Mouse (Mus musculus): ENCODE measurements at regions not wholly inside any gene's neighbourhood (a gene's known extent, or its start where the extent isn't known, plus 50 kb on each side); places are given as distances from the start of the nearest gene placed in this dataset.
"Not testable (repeated sequence)": the region's sequence is repeated elsewhere in the genome, so short reads cannot be mapped to it uniquely, and the experiment has no call there.

DNA sequence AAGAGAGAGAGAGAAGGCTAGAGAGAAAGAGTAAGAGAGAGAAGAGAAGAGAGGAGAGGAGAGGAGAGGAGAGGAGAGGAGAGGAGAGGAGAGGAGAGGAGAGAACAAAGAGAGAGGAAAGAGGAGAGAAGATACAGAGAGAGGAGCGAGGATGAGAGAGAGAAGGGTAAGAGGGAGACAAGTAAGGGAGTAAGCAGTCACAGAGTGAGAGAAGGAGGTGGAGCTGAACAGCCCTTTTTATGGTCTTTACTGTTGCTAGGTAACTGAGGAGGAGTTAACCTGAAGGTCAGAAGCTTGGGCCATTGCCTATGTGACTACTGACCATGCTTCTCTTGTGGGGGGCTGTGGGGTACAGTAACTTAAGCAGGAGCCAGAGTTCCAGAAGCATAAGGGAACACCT lies 430.2 kb downstream of the 1190002N15Rik start:
- DNase-seq: not testable (repeated sequence)

DNA sequence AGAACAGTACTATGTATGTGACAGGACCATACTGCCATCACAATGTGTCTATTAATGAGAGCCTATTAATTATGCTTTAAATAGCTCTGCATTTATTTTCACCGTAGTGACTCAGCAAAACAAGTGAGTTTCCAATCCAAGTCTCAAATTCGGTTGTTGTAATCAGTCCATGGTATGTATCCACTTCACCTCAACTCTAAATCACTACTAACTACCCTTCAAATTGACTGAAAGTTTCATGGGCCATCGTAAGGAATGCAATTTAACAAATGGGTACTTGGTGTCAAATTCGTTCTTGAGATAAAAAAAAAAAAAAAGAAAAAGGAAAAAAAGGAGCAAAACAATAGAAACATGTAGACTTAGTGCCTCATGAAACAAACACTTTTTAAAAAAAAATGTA lies 433.2 kb downstream of the 1190002N15Rik start:
- DNase-seq: no peak

DNA sequence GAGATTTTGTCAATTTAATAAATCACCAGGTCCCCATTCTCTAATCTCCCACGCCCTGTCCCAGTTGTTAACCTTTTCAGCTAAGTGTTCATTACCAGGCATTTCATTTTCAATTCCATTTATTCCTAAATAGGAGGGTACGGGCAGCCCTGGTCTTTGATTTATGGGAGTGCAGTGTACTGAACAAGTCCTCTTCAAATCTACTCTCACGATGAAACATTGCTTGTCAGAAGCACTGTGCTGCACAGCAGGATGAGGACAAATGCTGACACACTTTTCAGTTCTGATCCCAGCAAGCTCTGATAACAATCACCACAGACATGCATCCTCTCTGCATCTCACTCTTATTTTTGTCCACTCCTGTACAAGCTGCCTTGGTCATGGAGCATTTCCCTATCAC lies 435.9 kb downstream of the 1190002N15Rik start:
- no peak for DNase-seq

DNA sequence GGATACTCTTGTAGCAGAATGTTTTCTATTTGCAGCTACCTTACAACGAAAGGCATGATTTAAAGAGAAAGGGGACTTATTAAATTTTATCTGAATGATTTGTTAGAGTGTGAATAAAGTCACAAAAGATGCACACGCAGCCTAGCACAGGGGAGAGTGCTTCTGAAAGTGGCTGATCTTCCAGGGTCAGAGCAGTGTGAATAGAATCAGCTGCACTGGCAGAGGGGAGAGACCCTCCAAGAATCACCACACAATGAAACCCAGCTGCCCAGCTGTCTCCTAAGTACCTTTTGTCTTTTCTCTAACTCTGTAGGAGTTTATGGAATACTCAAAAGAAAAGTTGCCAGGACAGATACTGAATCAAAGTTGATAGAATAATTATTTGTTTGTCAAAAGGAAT lies 443.1 kb downstream of the 1190002N15Rik start:
- DNase-seq: no peak

DNA sequence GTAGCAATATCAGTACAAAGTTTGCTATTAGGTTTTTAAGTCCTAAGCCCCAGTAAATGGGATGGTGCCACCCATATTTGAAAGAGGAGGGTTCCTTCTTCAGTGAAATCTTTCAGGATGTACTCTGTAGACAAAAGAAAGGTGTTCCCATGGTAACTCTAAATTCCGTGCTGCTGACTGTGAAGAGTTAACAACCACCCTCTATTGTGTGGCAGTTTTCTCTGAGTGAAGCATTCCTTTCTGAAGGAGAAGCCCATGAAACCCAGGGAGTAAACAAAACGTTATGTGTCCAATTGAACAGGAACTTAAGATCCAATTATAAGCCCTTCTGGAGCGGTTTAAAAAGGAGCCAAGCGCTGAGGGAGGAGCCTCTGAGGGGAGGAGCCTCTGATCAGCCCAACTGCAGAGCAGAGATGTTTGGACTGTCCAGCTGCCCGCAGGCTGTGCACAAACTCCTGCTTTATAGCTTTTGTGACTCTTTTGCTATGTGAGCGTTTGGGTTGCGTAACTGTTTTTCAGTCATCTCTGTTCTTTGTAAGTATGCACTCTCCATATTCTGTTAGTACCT lies 446.1 kb downstream of the 1190002N15Rik start:
- DNase-seq: peak; percentile 13

DNA sequence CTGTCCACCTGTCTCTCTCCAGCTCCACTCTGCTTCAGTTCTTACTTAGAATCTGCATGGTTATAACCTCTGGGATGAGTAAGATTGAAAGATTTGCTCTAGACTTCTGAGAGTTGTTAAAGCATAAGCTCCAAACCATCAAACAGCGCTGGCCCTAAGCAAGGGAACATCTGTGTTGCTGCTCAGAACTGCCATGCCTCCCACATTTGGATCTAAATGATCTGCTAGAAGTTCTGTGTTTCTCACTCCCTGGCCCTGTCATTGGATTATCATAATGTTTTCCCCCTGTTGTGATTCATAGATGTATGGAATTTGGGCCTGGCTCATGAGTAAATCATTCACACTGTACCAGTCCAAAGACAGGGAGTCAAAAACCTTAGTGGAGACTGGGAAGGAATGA lies 448.1 kb downstream of the 1190002N15Rik start:
- no peak for DNase-seq

DNA sequence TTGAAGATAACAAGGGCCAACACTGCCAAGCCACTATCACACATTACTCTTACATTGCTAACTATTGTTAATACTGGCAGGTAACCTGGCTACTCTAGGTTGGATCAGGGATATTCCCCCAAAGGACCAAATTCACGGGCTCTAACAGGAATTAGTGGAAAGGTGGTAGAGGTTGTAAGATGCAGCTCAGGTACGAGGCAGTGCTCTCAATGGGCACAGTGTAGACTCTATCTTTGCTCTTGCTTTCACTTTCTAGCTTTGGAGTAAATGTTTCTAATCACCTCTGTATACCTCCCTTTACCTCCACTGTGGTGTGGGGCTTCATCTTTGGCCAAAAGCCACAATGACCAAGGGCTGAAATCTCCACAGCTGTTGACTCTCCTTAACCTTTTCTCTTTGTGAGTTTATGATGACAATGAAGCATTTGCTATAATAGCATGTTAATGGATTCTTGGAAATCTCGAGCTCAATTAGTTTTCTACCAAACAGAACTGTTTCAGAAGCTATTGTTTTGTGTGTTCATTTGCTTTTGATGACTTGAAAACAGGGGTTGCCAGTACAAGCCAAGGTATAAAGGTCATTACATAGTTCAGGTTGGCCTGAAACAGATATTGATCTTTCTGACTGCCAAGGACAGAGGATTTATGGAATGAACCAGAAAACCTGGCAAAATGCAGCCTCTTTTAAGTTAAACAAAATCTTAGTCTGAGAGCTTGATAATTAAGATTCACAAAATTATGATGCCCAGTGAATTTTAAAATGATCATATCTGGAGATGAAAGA lies 454.1 kb downstream of the 1190002N15Rik start:
- DNase-seq: no peak

DNA sequence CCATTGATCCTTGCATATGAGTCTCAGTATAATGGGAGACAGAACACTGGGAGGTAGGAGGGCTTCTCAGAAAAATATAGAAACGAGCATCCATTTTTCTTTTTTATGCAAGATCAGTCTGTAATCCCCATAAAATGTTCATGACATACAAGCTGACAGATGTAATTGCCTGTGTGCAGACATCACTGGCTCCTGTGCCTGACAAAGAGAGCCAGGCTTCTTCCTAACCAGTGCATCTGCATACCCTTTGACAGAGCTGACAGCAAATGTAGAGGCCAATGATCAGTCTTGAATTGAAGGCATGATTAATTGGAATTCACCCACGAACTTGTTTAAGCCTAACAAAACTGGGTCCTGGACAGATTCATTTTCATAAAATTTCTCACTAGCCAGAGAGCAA lies 463.0 kb downstream of the 1190002N15Rik start:
- DNase-seq: no peak

DNA sequence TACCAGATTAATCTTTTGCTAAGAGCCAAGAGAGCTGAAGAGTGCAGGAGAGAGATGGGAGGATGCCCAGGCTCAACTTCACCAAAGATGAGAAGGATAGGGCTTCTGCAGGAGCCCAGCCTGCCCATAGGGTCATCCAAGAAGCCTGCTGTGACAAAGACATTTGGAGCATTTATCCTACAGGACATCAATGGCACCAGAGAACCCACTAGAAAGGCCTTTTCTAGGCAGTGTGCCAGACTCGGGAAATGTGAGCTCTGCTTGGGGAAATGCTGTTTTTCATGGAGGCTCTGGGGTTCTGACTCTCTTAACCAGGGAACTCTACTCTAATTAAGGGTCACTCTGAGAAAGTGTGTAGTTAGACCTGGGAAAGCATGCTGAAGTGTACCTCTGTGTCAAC lies 470.8 kb downstream of the 1190002N15Rik start:
- peak; percentile 6 for DNase-seq

DNA sequence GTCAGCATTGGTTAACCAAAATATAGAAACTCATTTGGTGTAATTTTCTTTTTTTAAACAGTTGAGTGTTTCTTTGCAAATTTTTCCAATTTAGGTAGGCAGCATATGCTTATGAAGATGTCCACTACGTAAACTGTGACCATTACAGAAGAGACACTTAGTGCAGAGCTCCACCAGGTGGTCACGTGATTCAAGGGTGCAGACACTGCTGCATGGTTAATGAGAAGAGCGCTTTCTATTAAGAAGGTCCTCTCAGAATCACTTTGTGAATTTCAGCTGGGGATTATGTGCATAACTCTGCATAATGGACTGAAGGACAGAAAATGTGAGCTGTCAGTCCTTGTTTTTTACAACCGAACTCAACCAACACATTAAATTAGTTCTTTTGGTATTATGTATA lies 484.7 kb downstream of the 1190002N15Rik start:
- DNase-seq: no peak

DNA sequence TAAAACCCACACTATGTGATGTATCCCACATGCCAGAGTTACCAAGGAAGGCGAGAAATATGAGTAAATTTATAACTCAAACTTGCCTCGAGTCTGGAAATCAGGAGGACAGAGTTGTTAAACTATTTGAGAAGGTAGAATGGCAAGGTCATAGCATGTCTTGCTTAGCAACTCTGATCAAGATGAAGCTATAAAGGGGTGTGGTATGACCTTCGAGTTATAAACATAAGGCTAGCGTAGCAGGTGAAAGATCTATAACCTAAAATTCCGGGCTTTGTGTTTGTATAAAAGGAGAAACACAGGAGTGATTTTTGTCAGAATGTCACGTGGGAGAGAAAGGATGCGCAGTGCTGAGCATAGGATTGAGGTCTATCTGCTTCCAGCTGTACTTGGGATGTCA lies 490.0 kb downstream of the 1190002N15Rik start:
- no peak for DNase-seq

DNA sequence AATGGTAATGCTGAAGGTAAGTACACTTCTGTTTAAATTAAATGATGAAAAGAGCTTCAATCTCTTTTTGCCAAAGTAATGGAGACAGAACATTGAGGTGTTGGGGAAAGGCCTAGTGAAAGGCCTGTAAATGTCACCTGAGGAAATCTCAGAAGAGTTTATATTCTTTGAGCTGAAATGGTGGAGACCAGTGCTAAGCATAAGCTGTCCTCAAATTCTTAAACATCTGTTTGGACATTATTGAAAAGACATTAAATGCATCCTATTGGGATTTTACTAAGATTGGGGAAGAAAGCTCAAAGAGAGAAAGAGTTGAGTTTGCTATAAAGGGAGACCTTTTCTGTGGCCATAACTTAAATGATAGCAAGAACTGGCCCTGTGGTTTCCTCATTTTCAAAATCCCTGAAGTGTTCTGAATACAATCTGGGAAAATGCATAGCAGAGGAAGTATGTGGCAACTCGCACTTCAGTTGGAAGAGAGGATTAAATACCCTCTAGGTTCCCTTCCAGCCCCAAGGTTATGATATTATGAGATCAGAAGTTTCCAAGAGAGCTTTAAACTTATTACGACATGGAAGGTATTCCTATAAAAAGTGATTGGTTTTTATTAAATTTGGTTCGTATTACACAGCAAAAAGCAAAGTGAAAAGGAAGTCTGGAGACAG lies 492.3 kb downstream of the 1190002N15Rik start:
- no peak for DNase-seq

DNA sequence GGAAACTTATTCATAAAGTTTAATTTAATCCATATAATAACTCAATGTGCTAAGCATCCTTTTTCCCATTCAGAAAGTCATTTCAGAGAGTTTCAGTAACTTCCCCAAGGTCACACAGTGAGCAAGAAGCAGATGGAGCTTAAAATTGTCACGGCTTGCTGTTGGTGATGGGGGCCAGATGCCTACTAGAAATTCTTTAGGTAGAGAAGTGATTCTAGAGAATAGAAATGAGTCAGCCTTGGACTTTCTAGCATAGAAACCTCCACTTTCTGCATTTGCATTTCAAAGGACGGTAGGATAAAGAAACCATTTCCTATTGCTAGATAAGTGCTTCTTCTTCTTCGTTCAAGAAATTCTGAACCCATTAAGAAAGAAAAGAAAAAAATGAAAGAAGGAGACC lies 514.1 kb downstream of the 1190002N15Rik start:
- no peak for DNase-seq

DNA sequence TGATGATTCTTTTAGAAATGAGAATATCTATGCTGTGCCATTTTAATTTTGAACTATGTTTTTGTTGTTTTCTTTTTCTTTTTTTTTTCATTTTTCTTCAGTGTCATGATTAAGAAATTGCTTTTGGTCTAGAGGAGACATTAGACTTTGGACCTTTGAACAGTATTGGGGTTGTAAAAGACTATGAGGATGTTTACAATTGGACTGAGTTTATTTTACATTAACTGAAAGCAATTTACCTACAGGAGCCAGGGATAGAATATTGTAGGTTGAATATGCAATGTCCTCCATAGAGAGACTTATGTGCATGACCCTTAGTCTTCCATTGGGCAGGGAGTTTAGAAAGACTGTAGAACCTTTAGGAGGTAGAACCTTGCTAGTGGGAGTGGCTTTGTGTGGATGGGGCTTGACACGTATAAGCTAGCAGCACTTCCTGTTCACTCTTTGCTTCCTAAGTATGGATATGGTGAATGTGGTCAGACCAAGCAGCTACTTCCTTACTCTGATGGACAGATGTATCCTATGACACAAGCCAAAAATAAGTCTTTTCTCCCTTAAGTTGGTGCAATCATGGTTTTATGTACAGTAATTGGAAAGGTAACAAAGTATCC lies 516.5 kb downstream of the 1190002N15Rik start:
- DNase-seq: no peak

DNA sequence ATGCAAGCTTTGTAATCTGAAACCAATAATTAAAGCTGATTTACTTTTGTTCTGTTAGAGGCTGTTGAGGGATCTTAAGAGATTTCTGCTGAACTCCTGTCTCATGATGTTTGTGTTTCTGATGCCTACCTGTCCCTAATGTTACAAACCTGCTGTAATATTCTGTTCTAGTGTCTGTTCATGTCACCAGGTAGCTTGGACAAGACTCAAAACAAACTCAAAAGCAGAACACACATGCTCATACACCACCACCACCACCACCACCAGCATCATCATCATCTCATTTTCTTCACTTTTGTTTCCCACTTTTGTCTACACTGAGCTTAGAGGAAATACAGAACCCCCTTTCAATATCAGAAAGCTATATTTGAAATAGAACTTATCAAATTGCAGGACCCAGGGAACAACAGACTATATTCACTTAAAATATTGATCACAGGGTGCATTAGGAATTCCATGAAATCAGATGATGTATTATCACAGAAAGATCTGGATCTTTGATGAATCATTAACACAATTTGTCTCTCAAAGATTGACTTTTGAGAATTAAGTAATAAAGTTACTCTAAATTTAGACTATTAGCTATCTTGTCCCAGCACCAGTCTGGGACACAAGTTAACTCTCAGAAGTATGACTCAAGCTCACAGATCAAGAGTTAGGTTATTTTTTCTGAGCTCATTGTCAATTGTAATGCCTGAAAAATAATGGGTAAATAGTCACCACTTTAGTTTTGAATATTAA lies 521.0 kb downstream of the 1190002N15Rik start:
- DNase-seq: no peak

DNA sequence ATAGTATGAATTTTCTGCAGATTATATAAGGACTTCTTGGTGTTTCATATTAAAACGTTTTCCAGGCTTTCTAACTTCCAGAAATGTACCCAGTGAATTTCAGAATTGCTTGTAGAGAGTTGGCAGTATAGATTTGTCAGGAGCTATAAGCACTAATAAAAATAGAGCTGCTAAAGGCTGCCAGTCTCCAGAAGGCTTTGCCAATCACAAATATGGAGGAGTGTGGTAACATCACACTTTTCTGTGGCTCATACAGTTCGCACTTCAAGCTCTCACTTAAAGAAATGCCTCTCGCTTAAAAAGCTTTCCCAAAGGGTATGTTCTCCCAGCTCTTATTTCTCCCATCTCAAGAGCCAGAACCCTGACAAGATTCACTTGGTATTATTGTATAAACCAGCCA lies 545.7 kb downstream of the 1190002N15Rik start:
- no peak for DNase-seq

DNA sequence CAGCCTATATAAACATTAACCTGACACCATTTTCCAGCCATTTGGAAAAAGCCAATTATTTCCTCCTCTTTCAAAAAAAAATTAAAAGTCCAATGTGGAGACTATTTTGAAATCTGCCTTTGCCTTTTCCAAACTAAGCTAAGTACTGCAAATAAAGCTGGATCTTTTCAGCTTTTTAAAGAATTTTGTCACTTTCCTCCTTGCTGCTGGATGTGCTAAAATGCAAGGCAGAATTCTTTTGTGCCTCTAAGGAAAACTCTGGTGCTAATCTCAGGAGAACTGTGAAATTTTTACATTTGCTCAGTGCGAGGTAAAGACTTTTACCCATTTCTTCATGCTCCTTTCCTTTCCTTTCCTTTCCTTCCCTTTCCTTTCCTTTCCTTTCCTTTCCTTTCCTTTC lies 546.7 kb downstream of the 1190002N15Rik start:
- no peak for DNase-seq

DNA sequence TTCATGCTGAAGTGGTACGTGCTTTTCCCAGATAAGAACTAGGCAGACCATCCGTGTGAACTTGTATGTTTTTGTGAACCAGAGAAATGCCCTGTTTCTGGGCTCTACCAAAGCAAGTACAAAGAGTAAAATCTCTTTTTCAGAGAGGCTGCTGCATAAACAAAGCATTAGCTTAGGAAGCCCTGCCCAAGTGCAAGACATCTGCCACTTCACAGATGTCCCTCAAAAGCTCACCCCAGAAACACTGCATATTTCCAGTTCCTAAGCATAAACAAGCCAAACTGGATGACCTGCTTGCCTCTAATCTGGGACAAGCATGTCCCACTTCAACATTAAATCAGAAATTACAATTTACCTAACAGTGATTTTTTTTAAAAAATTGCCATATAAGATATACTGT lies 556.7 kb downstream of the 1190002N15Rik start:
- no peak for DNase-seq

DNA sequence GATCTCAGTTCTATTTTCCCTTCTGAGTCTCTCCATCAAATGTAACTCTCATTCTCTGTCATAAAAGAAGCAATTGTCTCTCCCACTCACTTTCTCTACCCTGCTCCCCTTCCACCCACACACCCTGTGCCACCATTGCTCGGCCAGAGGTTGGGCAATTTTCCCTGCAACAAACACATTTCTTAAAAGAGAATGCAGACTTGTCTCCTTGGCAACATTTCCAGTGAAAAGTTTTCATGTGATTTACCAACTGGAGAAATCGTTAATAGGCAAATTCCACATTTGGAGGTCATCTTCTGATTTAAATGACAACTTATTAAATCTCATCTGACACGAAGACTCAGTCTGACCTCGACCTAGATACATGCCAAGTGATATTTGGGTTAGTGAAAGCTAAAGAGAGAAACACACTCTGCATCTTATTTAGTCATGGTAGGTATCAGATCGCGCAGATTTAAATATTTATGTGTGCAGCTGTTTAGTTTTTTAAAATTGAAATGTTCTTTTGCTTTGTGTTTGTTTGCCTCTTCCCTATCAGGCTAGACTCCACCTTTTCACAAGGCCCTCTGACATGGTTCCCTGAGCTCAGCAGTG lies 568.1 kb downstream of the 1190002N15Rik start:
- DNase-seq: no peak

DNA sequence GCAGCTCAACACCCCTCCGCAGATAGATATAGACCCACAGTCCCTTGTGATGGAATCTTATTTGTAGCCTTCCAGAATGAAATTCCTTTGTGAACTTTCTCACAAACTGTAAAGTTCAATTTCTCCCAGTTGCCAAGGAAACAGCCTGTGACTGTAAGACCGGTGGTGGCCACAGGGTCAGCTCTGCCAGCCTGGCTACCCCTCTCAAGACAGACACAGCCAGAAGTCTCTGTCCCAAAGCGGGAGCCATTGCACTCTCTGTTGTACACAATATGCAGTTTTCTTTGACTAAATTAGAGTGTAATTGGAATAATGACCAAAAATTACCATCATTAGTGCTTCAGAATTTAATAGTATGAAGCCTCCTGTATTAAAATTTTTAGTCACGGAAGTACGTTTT lies 568.8 kb downstream of the 1190002N15Rik start:
- no peak for DNase-seq

DNA sequence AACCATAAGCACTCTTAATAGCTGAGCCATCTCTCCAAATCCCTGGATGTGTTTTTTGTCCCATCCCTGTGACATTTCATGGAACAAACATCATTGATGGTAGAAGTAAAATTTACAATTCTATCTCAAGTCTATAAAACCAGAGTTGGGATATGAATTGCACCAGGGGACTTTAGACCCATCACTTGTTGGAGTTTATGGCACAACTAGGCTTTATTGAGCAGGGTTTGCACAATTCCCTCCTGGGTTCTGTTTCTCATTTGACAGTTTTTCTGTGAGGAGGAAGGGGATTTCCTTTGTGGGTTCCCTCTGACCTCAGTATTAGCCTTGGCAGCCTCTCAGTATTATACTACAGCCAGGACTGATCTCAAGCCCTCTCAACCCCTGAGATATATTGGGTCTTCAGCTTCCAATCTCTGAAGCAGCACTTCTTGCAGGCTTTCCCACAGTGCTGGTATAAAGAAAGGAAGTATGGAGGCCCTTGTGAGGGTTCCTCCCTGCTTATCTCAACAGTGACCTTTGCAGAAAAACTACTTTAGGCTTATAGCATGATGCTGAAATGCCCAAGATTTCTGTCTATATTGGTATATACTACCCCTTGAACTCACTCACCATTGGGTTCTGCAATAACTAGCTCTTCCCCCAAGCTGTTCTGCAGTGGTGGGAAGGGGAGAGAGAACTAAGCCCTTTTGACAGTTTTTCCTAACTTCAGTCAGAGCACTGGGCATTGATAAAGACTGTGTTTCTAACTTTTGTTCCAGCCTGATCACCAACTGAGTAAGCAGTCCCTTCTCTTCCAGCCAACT lies 582.4 kb downstream of the 1190002N15Rik start:
- no peak for DNase-seq

DNA sequence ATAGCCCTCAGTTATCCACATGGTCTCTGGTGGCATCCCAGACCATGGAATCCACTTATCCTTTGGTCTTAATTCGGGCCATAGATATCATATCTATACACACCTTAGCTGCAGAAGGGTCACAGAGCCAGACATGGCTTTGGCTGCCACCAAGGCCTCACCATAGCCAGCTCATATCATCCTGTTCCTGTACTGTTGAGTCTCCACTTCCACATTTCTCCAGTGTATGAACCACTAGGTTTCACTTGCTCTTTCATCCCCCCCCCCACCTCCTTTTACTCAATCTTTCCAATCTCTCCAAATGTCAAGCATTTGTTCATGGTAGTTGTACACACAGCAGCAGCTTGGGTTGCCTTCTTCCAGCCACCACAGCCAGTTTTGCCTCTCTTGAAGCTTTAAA lies 589.2 kb downstream of the 1190002N15Rik start:
- DNase-seq: no peak
